Mouse (Mus musculus) CH12.LX (cell line): ENCODE results near the gene Cers6.

Experiments
- CHD2 ChIP-seq: IDR thresholded peaks from 2 replicates; pipeline ENCODE4 v1.6.1; 2011; ENCODE audit warnings: low read length, improper control_type of control experiment
- CTCF ChIP-seq, 2 experiments: IDR thresholded peaks in 1 of 2; conservative IDR thresholded peaks in 1 of 2; 2 replicates each; pipeline ENCODE4 v1.5.1; 2011 to 2012; ENCODE audit warnings: low read depth in 2 of 2, low read length in 2 of 2, improper control_type of control experiment in 1 of 2, inconsistent platforms in 1 of 2, mild to moderate bottlenecking in 1 of 2, moderate library complexity in 1 of 2
- NRF1 ChIP-seq: IDR thresholded peaks from 2 replicates; pipeline ENCODE4 v1.6.1; 2014; ENCODE audit warnings: low read depth, mild to moderate bottlenecking, inconsistent platforms, low read length, improper control_type of control experiment, moderate library complexity
- ZKSCAN1 ChIP-seq: IDR thresholded peaks from 2 replicates; pipeline ENCODE4 v1.6.1; 2012; ENCODE audit warnings: low read depth, inconsistent platforms, low read length, improper control_type of control experiment, borderline replicate concordance

- TF ChIP-seq CTCF (conservative IDR thresholded peaks at IDR 0.05 in 1 of 2, IDR thresholded peaks at IDR 0.05 in 1 of 2; ENCODE audit: low read depth in 2 of 2, low read length in 2 of 2) (no peak), CHD2 (no peak), ZKSCAN1 (no peak), NRF1 (no peak)
These were observed 159.5 kb downstream of the Cers6 start for GRCm38 (mm10) chr2:69020636-69021310.
